Mouse (Mus musculus): ENCODE results near the gene Cercam.

GRCm38 (mm10) chr2:29857967-29858366, 11.0 kb upstream of the Cercam start:
- no peak for TF ChIP-seq POLR2A (IDR thresholded peaks at IDR 0.05; ENCODE audit: borderline replicate concordance, extremely low read depth, insufficient read depth, insufficient read length, poor library complexity, severe bottlenecking)
- no peak for TF ChIP-seq CTCF (IDR thresholded peaks at IDR 0.05; ENCODE audit: borderline replicate concordance, extremely low read depth, insufficient read depth, insufficient read length)

All from brain, embryonic 14.5 days (tissue).